Mouse (Mus musculus) urinary bladder, postnatal 4 days (tissue): Measurements from ENCODE around the gene Ccdc124.
"Not testable (repeated sequence)": the region's sequence is repeated elsewhere in the genome, so short reads cannot be mapped to it uniquely, and the experiment has no call there.

Experiments used
- DNase-seq, 2 experiments: peaks; one replicate each; pipeline ENCODE4 v3.0.0; 2021 to 2022; ENCODE audit warnings: low spot score in 2 of 2

Ccdc124 gene

DNA sequence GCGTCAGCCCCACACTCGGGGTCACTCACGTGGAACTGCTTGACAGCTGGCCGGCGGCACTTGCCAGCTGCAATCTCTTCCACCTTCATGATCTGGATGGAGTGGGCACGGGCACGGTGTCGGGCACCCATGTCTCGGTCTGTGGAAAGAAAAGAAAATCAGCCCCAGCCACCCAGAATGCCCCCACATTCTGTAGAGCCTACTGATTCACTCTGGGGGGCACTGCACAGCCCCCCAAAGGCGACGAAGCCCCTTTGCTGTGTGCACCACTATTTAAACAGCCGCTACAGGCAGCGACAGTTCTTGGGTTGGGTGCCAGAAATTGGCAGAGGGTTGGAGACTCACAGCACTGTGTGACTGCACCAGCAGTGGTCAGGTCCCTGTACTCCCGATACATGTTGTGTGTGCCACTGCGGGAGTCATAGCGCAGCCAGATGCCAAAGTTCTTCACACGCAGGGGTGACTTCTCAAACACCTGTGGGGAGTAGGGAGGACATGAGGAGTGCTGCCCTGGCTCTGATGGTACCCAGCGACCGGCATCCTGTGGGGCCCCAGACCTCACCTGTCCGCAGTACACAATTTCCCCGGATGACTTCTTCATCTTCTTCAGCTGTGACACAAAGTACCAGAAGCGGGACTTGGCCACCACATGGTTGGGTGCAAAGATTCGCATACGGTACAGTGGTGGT lies 22.0 kb upstream of the Ccdc124 start:
- DNase-seq: not testable (repeated sequence)

DNA sequence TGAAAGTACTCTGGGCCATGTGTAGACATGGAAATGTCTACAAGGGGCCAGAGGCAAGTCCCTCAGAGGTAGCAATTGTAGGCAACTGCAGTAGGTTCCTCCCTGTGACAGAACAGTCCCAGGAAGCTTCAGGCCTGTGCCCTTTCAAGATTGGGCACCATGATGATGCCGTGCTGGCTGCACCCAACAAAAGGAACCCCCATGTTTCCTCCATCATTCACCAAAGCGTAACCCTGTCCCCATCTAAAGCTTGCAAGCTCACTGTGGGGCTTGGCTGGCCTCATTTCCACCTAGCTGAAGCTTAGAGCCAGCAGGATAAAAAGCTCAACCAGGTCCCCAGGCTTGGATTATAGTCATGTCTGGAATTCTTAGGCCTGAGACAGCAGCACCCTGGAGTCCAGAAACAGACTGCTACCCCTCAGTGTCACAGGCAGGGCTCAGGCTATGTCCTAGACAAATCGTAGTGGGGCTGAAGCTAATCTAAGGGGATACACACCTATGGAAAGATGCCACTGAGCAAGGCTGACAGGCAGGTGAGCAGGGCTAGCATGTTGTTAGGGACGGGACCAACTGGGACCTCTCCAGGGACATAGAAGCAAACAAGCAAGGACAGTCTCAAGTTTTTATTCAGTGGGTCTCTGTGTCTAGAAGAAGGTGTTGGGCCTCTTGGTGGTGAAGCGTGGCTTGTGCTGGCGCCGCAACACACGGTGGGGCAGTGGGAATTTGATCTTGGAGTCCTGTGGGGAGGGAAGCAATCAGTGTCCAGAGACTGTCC lies 21.2 kb upstream of the Ccdc124 start:
- DNase-seq: no peak

DNA sequence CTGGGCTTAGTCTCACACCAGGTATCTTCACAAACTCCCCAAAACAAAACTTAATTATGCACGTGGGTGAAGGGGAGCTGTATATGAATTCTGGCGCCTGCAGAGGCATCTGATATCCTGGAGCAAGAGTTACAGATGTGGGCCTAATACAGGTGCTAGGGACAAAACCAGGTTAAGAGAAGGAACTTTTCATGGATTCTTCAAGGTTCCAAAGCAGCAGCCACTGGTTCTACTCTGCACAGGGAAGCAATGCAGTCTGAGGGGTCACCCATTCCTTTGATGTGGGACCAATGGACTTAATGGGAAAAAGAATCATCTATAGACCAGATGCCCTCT lies 20.6 kb upstream of the Ccdc124 start:
- no peak for DNase-seq

DNA sequence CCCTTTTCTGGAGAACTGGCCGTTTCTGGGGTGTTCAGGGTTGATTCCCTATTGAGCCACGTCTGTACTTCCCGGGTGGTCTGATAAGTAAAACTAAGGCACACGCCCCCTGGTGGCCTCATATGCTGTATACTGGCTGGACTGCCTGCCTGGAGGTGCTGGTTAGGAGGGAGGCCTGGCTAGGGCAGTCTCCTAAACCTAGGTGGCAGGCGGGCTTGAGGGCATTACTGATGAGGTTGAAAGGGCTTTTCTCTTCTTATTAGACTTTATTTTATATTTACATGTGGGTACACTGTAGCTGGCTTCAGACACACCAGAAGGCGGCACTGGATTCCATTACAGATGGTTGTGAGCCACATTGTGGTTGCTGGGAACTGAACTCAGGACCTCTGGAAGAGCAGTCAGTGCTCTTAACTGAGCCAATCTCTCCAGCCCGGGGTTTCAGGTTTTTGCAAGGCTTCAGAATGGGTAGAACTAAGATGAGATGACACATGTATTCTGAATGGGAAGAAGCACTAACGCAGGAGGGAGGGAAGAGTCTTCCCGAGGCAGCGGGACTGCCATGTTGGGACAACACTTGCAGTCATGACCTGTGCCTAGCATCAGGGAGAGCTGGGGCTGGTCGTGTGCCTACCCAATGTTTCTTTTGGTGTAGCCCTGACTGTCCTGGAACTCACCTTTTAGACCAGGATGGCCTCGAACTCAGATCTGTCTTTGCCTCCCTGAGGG lies 20.1 kb upstream of the Ccdc124 start:
- DNase-seq: peak; percentile 66 to 82

DNA sequence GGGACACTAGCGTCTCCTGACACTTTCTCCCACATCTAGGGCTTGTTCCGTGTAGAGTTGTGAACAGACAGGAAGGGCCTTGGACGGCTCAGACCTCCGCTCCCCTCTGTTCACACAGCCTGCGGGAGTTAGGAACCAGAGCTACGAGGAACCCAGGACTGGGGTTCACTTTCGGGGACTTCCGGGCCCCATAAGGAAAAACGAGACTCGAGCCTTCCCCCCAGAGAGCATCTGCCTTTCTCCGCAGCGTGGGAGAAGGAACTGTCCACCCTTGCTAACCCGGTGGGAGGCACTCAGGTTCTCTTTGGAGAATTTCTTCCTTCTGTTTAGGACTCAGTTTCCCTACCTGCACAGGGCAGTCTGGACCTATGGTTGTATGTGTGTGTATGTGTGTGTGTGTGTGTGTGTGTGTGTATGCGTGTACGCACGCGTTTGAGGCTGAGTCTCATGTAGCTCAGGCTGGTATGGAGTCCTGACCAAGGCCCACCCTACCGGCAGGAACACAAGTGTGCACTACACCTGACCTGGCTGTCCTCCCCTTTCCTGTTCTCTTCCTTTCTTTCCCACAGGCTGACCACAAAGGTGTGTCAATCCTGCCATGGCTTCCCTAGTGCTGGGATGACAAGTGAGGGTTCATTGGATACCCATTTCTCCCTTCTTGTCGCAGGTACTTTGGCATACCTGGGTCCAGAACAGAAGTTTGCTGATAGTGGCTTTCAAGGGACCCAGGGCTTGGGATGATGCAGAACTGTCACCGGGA lies 19.3 kb upstream of the Ccdc124 start:
- no peak for DNase-seq

- DNase-seq: no peak
Measured at GRCm38 (mm10) chr8:70892022-70892895, 18.5 kb upstream of the Ccdc124 start, which contains the start of gene Slc5a5. Gene Slc5a5, minus strand, starts transcription at chr8:70892757.

GRCm38 (mm10) chr8:70891356-70891755 lies 17.6 kb upstream of the Ccdc124 start:
- DNase-seq: no peak

GRCm38 (mm10) chr8:70890656-70891055 lies 16.9 kb upstream of the Ccdc124 start:
- no peak for DNase-seq

DNA sequence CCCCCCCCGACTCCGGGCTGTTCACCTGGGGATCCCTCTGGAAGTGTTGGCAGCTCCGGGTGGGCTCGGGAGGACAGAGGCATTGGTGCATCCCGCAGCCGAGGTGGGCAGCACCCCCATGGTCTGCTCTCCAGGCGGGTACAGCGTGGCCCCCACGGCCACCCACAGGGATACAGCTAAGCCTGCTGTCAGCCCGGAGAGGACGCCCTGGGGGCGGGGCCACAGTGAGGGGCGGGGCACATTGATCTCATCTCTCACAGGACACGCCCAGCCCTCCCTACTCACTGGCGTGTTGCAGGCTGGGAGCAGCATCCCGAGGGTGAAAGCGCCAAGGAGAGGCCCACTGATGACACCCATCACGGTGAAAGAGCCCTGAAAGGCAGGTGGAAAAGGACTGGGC lies 13.9 kb upstream of the Ccdc124 start:
- DNase-seq: no peak

GRCm38 (mm10) chr8:70885612-70886011 lies 11.9 kb upstream of the Ccdc124 start:
- DNase-seq: no peak

DNA sequence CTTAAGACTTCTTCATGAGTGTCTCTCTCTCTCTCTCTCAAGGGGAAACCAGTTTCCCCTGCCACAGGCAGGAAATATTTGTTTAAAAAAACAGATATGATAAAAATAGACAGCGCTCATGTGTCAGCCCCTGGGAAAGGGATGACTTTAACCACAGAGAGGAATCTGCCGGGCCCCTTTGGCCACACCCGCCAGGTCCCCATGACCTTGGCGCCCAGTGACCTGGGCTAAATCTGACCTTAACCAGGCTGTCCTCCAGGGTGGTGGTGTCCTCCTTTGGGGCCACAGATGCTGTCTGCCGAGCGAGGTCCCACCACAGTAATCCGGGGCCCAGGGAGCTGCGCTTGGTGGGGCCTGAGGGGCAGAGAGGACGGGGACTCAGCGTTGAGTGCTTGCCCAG lies 10.9 kb upstream of the Ccdc124 start:
- no peak for DNase-seq

DNA sequence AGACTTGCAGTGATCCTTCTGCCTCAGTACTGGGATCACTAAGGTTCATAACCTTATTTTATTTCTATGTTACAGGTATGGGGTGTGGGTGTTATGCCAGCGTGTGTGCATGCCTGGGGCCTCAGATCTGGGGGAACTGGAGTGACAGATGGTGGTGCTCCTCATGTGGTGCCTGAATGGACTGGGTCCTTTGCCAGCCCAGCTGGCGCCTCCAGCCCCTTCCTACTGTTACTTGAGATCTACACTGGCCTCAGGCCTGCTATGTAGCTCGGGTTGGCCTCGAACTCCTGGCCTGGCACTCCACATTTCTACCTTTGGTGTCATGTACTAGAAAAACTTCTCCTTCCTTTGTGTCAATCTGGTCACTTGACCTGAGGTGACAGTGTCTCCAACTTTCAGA lies 10.5 kb upstream of the Ccdc124 start:
- DNase-seq: no peak

GRCm38 (mm10) chr8:70880546-70880945 lies 6.8 kb upstream of the Ccdc124 start:
- no peak for DNase-seq

GRCm38 (mm10) chr8:70880126-70880525 lies 6.4 kb upstream of the Ccdc124 start:
- no peak for DNase-seq

- no peak for DNase-seq
Measured at GRCm38 (mm10) chr8:70879500-70879899, 5.8 kb upstream of the Ccdc124 start.

DNA sequence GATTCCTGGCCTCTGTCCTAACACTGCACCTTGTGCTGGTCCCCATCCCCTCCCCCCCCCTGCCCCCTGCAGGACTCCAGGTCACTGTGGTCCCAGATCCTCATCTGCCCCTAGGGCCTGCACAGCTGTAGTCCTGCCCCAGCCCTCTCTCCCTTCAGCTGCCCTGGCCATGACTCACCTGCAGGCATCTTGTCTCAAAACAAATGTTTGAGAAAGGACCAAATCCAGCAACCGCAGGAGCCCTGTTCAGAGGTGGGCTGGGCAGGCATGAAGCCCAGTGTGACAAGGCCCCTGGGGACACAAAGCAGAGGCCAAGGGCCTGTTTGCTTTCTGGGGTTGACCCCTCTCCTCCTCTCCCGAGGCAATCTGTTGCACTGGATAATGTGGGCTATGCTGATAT lies 4.4 kb upstream of the Ccdc124 start:
- DNase-seq: no peak

DNA sequence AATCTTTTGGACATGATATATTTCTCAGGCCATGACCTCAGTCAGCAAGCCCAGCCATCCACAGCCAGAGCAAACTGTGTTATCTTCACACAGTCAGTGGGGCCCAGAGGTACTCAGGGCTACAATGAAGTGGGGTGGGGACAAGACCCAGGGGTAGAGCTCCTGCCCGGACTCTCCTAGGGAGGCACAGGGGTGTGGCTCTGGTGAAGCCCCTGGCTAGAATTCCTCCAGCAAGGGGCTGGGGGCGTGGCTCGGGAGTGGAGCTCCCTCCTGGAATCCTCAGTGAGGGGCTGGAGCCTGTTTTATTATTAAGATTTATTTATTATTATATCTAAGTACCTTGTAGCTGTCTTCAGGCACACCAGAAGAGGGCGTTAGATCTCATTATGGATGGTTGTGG lies 2.6 kb upstream of the Ccdc124 start:
- no peak for DNase-seq

DNA sequence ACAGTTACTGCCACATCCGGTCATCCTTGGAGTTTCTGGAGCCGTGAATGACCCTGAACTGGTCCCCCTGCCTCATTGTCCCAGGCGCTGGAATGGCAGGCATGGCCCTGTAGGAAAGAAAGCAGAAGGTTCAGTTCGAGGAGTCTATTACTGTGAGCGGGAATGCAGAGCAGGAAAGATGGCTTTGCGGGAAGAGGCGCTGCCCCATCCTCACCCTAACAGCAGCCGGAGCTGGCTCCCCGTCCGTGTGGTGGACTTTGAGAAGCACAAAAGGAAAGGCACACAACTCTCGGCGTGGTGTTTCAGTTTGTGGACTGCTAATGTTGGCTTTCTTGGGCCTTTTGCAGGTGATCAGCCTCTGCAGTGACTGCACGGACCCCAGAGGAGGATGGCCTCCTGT lies 706 bp upstream of the Ccdc124 start:
- DNase-seq: no peak

DNA sequence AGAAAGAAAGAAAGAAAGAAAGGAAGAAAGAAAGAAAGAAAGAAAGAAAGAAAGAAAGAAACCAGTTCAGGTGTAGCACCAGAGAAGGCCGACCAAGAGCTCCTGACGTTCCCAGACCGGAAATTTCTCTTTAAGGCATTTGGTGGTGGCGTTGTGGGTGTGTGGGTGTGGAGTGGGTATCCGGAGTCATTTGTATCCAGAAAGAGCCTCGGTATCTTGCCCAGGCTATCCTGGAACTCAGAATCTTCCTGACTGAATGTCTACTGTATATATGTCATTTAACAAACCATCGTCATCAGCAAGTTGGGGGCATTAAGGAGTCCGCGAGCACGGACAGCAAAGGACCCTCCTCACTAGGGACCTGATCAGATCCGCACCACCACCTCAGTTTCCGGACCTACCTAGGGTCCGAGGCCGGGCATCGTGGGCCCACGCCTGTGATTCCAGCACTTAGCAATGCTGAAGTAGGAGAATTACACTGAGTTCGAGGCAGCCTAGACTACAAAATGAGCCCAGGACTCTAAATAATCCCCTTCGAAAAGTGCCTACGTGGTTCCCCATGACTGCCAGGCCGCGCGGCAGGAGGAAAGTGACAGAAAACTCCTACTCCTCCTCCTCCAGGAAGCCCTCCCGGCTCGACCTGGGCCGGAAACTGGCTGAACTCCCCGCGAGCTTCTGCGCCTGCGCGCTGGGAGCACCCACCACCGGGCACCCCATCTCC lies 932 bp downstream of the Ccdc124 start:
- DNase-seq: no peak

DNA sequence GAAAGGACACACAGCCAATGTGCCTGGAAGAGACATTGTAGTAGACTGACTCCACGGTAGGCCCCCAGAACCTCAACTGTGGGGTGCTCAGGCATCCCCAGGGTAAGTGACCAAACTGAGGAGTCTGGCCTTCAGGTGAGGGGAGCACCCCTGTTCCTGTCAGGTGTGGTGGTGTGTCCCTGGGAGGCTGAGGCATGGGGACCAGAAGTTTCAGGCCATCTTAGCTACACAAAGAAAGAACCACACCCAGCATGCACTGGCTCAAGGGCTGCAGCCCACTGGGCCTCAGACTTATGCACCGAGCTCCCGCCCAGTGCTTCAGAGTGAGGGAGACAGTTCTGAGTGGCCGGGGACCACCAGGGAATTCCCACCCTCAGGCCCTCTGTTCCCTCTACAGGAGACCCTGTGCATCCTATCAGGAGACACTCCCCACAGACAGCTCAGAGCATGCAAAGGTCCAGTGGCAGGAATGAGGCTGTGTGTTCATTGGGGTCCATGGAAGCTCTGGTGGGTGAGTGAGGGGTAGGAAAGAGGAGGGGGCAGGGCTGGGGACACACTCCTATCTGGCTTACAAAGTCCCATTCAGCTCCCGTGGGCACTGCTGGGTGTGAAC lies 2.4 kb downstream of the Ccdc124 start:
- no peak for DNase-seq
